Mouse (Mus musculus): Measurements from ENCODE around the gene Cyb561d1. TPM values are rescaled to one million over a fixed set of nuclear protein-coding genes. Genes with fewer than 3 reads are reported as not detected.

Cyb561d1 gene
- polyA plus RNA-seq, 1 experiment from 2014 or later: 1.8 TPM

GRCm38 (mm10) chr3:108180514-108180913 lies 20.5 kb downstream of the Cyb561d1 start:
- no peaks in the 10 kb centered on the region for H3K36me3 ChIP-seq (ENCODE audit: control insufficient read depth, insufficient read depth, low read length)
- H3K27ac ChIP-seq (replicated peaks in 1 of 2; ENCODE audit: control insufficient read depth in 1 of 2, insufficient read depth in 1 of 2, low read depth in 2 of 2, low read length in 2 of 2): no peak overlapping the region
- H3K4me3 ChIP-seq (ENCODE audit: control insufficient read depth in 1 of 2, insufficient read depth in 1 of 2, low read depth in 1 of 2, low read length in 2 of 2): no peak overlapping the region
- WGBS: 38% methylated on average over 2 of the region's 2 CpGs
- H3K27me3 ChIP-seq (ENCODE audit: control insufficient read depth, insufficient read depth, low read length): peaks cover 5% of the 10 kb centered on the region; the same call in 1 of the 2 replicates
- H3K4me1 ChIP-seq (ENCODE audit: control insufficient read depth in 2 of 2, insufficient read depth in 2 of 2, low read length in 2 of 2): peaks cover 0 to 1% of the 10 kb centered on the region in 2 experiments; a peak in 1 of 4 replicates
- no peaks in the 10 kb centered on the region for H3K9me3 ChIP-seq (ENCODE audit: control insufficient read depth, low read length)
- ATAC-seq (ENCODE audit: insufficient number of reproducible peaks, insufficient read depth, low FRiP score, low read depth): no peak
- no peak overlapping the region for H3K4me2 ChIP-seq (ENCODE audit: low read length)
- H3K9ac ChIP-seq (ENCODE audit: low read length): no peak overlapping the region

DNA sequence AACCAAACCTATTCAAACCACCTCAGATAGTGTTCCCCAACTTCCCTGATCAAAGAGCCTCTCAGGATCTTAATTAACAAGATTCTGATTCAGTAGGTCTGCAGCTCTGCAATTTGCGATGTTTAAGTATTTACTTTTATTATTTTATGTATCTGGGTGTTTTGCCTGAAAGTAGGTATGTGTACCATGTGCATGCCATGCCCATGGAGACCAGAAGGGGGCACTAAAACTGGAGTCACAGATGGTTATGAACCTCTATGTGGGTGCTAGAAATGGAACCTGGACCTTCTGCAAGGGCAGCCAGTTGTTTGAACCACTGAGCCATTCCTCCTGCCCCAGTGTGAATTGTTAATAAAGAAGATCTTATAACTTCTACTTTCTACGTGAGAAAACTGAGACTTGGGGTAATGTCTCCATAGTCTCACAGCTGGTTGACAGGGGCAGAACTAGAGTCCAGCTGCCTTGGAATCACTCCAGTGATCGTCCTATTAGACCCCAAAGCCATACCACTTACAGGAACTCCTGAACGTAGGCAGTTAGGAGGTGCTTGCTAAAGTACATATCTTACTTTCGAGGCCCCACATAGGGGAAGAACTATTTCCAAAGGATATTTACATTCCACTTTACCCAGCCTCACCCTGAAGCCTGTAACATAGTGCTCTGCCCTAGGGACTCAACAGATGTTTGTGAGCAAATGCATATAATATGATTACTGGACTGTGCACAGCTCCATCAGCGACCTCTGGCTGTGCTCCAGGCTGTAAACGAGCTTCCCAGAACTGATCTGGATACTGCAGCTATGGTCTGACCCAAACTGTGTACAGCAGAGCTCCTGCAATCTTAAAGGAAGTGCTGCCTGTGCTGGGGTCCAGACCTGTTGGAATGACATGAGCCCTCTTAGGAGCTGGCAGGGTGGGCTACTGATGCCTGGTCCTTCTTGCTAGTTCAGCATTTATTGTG lies 22.0 kb downstream of the Cyb561d1 start:
- 69% methylated on average over 7 of the region's 7 CpGs for WGBS
- no peaks in the 10 kb centered on the region for H3K9me3 ChIP-seq (ENCODE audit: control insufficient read depth, low read length)
- H3K36me3 ChIP-seq (ENCODE audit: control insufficient read depth, insufficient read depth, low read length): no peaks in the 10 kb centered on the region
- H3K9ac ChIP-seq (ENCODE audit: low read length): no peak overlapping the region
- H3K27ac ChIP-seq (replicated peaks in 1 of 2; ENCODE audit: control insufficient read depth in 1 of 2, insufficient read depth in 1 of 2, low read depth in 2 of 2, low read length in 2 of 2): no peak overlapping the region
- no peak overlapping the region for H3K4me2 ChIP-seq (ENCODE audit: low read length)
- peaks cover 6 to 7% of the 10 kb centered on the region in 2 experiments for H3K4me1 ChIP-seq (ENCODE audit: control insufficient read depth in 2 of 2, insufficient read depth in 2 of 2, low read length in 2 of 2)
- no peak overlapping the region for H3K4me3 ChIP-seq (ENCODE audit: control insufficient read depth in 1 of 2, insufficient read depth in 1 of 2, low read depth in 1 of 2, low read length in 2 of 2)
- no peak for ATAC-seq (ENCODE audit: insufficient number of reproducible peaks, insufficient read depth, low FRiP score, low read depth)
- peaks cover 5% of the 10 kb centered on the region; the same call in 1 of the 2 replicates for H3K27me3 ChIP-seq (ENCODE audit: control insufficient read depth, insufficient read depth, low read length)

DNA sequence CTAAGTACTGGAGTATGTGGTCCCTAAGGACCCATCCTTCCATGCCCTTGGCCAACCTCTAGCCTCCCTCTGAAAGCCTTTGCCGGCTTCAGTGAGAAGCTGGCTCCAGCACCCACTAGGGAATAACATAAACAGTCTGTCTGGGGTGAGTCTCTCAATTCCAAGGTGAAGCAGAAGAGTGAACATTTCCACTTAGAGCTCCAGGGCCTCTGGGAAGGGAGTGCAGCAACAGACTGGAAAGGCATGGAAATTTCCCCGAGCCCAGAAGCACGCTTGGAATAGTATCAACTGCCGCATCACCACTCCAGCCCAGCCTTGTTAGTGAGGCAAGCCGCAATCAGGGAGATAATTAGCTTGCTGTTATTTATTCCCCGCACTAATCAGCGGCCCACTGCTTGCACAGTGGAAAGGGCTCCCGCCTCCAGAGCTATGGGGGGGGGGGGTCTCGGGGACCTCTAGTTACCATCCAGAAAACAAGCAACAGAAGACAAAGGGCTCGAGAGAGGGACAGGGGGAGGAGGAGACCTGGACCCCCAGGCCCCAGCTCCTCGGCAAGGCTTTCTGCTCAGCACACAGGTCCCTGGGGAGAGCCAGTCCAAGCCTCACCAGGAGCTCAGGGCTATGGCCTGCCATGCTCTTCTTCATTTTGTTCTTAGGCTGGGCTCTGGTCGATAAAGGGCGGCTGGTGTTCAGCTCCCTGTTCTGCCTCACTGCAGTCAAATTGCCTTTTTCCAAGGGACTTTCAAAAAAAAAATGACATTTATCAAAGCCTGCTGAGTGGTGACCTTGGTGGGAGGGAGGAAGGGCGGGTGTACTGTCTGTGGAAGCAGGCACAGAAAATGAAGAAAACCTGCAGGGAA lies 26.1 kb downstream of the Cyb561d1 start:
- Histone ChIP-seq H3K36me3 (ENCODE audit: control insufficient read depth, insufficient read depth, low read length) (no peaks in the 10 kb centered on the region), H3K9ac (ENCODE audit: low read length) (no peak overlapping the region), H3K4me2 (ENCODE audit: low read length) (peak overlapping the region; percentile 35; the same call in 1 of the 2 replicates), H3K27ac (replicated peaks in 1 of 2; ENCODE audit: control insufficient read depth in 1 of 2, insufficient read depth in 1 of 2, low read depth in 2 of 2, low read length in 2 of 2) (no peak overlapping the region), H3K4me1 (ENCODE audit: control insufficient read depth in 2 of 2, insufficient read depth in 2 of 2, low read length in 2 of 2) (peaks cover 6 to 7% of the 10 kb centered on the region in 2 experiments), H3K4me3 (ENCODE audit: control insufficient read depth in 1 of 2, insufficient read depth in 1 of 2, low read depth in 1 of 2, low read length in 2 of 2) (no peak overlapping the region), H3K27me3 (ENCODE audit: control insufficient read depth, insufficient read depth, low read length) (0 out of 2 replicates have a peak, but pooled peaks cover 6% of the 10 kb centered on the region), H3K9me3 (ENCODE audit: control insufficient read depth, low read length) (no peaks in the 10 kb centered on the region)
- WGBS: 21% methylated on average over 14 of the region's 14 CpGs
- ATAC-seq (ENCODE audit: insufficient number of reproducible peaks, insufficient read depth, low FRiP score, low read depth): peak; percentile 39

DNA sequence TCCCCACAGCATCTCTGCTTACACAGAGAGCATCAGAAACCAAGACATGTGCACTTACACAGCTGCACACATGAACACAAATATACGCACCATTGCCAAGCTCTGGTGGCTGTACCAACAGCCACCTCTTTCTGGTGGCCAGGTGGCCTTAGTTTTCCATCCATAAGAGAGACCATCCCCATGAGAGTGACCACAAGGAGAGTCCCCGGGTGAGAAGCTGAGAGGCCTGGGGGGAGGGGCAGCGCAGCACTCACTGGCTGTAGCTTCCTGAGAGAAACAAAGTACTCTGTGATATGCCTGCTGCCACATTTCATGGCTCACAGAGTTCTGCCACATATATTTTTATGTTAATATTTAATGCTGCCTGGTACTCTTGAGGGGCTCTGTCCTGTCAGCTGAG lies 31.8 kb downstream of the Cyb561d1 start:
- Histone ChIP-seq H3K4me1 (ENCODE audit: control insufficient read depth in 2 of 2, insufficient read depth in 2 of 2, low read length in 2 of 2) (peaks cover 0 to 2% of the 10 kb centered on the region in 2 experiments; a peak in 1 of 4 replicates), H3K4me3 (ENCODE audit: control insufficient read depth in 1 of 2, insufficient read depth in 1 of 2, low read depth in 1 of 2, low read length in 2 of 2) (no peak overlapping the region), H3K36me3 (ENCODE audit: control insufficient read depth, insufficient read depth, low read length) (no peaks in the 10 kb centered on the region), H3K9ac (ENCODE audit: low read length) (no peak overlapping the region), H3K27me3 (ENCODE audit: control insufficient read depth, insufficient read depth, low read length) (peaks cover 9% of the 10 kb centered on the region; the same call in 1 of the 2 replicates), H3K9me3 (ENCODE audit: control insufficient read depth, low read length) (no peaks in the 10 kb centered on the region), H3K4me2 (ENCODE audit: low read length) (no peak overlapping the region), H3K27ac (replicated peaks in 1 of 2; ENCODE audit: control insufficient read depth in 1 of 2, insufficient read depth in 1 of 2, low read depth in 2 of 2, low read length in 2 of 2) (no peak overlapping the region)
- WGBS: 38% methylated on average over 3 of the region's 3 CpGs
- ATAC-seq (ENCODE audit: insufficient number of reproducible peaks, insufficient read depth, low FRiP score, low read depth): no peak

- H3K9ac ChIP-seq (ENCODE audit: low read length): no peak overlapping the region
- no peak overlapping the region for H3K27ac ChIP-seq (replicated peaks in 1 of 2; ENCODE audit: control insufficient read depth in 1 of 2, insufficient read depth in 1 of 2, low read depth in 2 of 2, low read length in 2 of 2)
- peaks cover 6% of the 10 kb centered on the region; the same call in 1 of the 2 replicates for H3K27me3 ChIP-seq (ENCODE audit: control insufficient read depth, insufficient read depth, low read length)
- H3K36me3 ChIP-seq (ENCODE audit: control insufficient read depth, insufficient read depth, low read length): no peaks in the 10 kb centered on the region
- no peak overlapping the region for H3K4me3 ChIP-seq (ENCODE audit: control insufficient read depth in 1 of 2, insufficient read depth in 1 of 2, low read depth in 1 of 2, low read length in 2 of 2)
- 58% methylated on average over 14 of the region's 14 CpGs for WGBS
- H3K9me3 ChIP-seq (ENCODE audit: control insufficient read depth, low read length): no peaks in the 10 kb centered on the region
- H3K4me2 ChIP-seq (ENCODE audit: low read length): no peak overlapping the region
- ATAC-seq (ENCODE audit: insufficient number of reproducible peaks, insufficient read depth, low FRiP score, low read depth): no peak
- peaks cover 0 to 2% of the 10 kb centered on the region in 2 experiments; a peak in 1 of 4 replicates for H3K4me1 ChIP-seq (ENCODE audit: control insufficient read depth in 2 of 2, insufficient read depth in 2 of 2, low read length in 2 of 2)
Observed at GRCm38 (mm10) chr3:108167499-108167898, 33.5 kb downstream of the Cyb561d1 start.

DNA sequence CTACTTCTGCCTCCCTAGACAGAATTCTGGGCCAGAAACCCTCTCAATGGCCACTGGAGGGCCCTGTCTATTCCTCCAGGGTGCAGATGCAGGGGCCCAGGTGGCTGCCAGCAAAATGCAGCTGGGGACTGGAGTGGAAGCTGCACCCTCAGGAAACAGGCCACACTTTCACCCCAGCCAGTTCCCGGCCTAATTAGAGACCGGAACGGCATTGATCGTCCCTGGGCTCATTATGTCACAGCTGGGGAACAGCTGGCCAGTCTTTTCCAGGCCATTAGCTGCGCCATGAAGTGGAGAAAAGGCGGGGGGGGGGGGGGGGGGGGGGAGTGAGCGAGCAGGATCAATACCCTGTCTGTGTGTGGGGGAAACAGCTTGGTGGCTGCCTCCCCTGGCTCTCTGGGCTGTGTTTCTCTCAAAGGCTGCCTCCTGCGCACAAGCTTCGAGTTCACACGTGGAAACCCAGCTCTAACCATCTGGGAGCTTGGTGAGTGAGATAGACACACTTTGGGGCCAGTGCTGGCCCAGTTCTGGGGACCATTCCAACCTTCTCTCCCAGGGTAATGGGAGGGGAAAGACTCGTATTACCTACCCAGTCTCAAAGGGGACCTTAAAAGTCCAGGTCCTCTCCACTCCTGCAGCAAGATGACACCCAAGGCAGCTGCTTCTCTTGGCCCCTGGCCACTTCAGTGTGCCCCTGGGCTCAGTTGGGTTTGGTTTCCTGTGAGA lies 34.4 kb downstream of the Cyb561d1 start:
- peaks cover 0 to 2% of the 10 kb centered on the region in 2 experiments; a peak in 1 of 4 replicates for H3K4me1 ChIP-seq (ENCODE audit: control insufficient read depth in 2 of 2, insufficient read depth in 2 of 2, low read length in 2 of 2)
- ATAC-seq (ENCODE audit: insufficient number of reproducible peaks, insufficient read depth, low FRiP score, low read depth): no peak
- no peaks in the 10 kb centered on the region for H3K9me3 ChIP-seq (ENCODE audit: control insufficient read depth, low read length)
- H3K4me3 ChIP-seq (ENCODE audit: control insufficient read depth in 1 of 2, insufficient read depth in 1 of 2, low read depth in 1 of 2, low read length in 2 of 2): no peak overlapping the region
- H3K9ac ChIP-seq (ENCODE audit: low read length): no peak overlapping the region
- H3K36me3 ChIP-seq (ENCODE audit: control insufficient read depth, insufficient read depth, low read length): no peaks in the 10 kb centered on the region
- H3K27ac ChIP-seq (replicated peaks in 1 of 2; ENCODE audit: control insufficient read depth in 1 of 2, insufficient read depth in 1 of 2, low read depth in 2 of 2, low read length in 2 of 2): no peak overlapping the region
- H3K4me2 ChIP-seq (ENCODE audit: low read length): no peak overlapping the region
- H3K27me3 ChIP-seq (ENCODE audit: control insufficient read depth, insufficient read depth, low read length): peaks cover 6% of the 10 kb centered on the region; the same call in 1 of the 2 replicates
- WGBS: 36% methylated on average over 8 of the region's 11 CpGs

All from heart, embryonic 14.5 days (tissue).